Mouse (Mus musculus): Measurements from ENCODE around the gene Aox2. TPM values are rescaled to one million over a fixed set of nuclear protein-coding genes. Genes with fewer than 3 reads are reported as not detected.

Gene Aox2
- polyA plus RNA-seq, 1 experiment = 0.46 TPM

- Histone ChIP-seq H3K4me1 (replicated peaks; ENCODE audit: control insufficient read depth, insufficient read depth, low read length) (no peaks in the 10 kb centered on the region), H3K4me3 (ENCODE audit: control insufficient read depth, insufficient read depth, low read length) (no peak overlapping the region), H3K36me3 (ENCODE audit: control insufficient read depth, insufficient read depth, low read length) (peaks cover 61% of the 10 kb centered on the region), H3K27me3 (ENCODE audit: control insufficient read depth, insufficient read depth, low read length) (no peaks in the 10 kb centered on the region), H3K27ac (ENCODE audit: control insufficient read depth, insufficient read depth, low read length) (no peak overlapping the region)
- DNase-seq = no peak
- 89% methylated on average over 5 of the region's 5 CpGs for WGBS
- no peak for TF ChIP-seq POLR2A (IDR thresholded peaks at IDR 0.05; ENCODE audit: control insufficient read depth, extremely low read depth, insufficient read depth, low read length, poor library complexity)
- TF ChIP-seq CTCF (IDR thresholded peaks at IDR 0.05; ENCODE audit: borderline replicate concordance, control insufficient read depth, extremely low read depth, insufficient read depth, low read length, poor library complexity) = no peak
Measured at GRCm38 (mm10) chr1:58409553-58410197, 131.5 kb downstream of the Aox2 start.

GRCm38 (mm10) chr1:58410198-58410588 is 132.1 kb downstream of the Aox2 start:
- WGBS = 81% methylated on average over 3 of the region's 3 CpGs
- no peaks in the 10 kb centered on the region for H3K4me1 ChIP-seq (replicated peaks; ENCODE audit: control insufficient read depth, insufficient read depth, low read length)
- DNase-seq = no peak
- no peak overlapping the region for H3K4me3 ChIP-seq (ENCODE audit: control insufficient read depth, insufficient read depth, low read length)
- no peaks in the 10 kb centered on the region for H3K27me3 ChIP-seq (ENCODE audit: control insufficient read depth, insufficient read depth, low read length)
- peaks cover 63% of the 10 kb centered on the region for H3K36me3 ChIP-seq (ENCODE audit: control insufficient read depth, insufficient read depth, low read length)
- TF ChIP-seq CTCF (IDR thresholded peaks at IDR 0.05; ENCODE audit: borderline replicate concordance, control insufficient read depth, extremely low read depth, insufficient read depth, low read length, poor library complexity) (no peak), POLR2A (IDR thresholded peaks at IDR 0.05; ENCODE audit: control insufficient read depth, extremely low read depth, insufficient read depth, low read length, poor library complexity) (no peak)
- no peak overlapping the region for H3K27ac ChIP-seq (ENCODE audit: control insufficient read depth, insufficient read depth, low read length)

DNA sequence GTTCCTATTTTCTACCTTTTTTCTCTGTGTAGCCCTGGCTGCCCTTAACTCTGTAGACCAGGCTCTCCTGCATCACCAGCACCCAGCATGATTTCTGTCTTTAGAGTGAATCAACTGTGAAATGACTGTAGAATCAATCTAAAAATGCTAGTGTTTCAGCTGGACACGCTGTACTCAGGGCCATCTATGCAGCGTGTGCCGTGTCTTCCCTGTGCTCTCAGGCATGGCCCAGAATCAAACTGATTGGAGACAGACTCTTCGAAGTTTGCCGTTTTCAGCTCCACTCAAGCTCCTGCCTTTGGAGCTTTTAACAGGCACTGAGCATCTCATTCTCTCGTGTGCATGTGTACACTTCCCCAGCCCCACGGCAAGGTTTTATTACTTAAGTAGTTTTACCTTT is 132.7 kb downstream of the Aox2 start:
- Histone ChIP-seq H3K27me3 (ENCODE audit: control insufficient read depth, insufficient read depth, low read length) (no peaks in the 10 kb centered on the region), H3K4me3 (ENCODE audit: control insufficient read depth, insufficient read depth, low read length) (no peak overlapping the region), H3K36me3 (ENCODE audit: control insufficient read depth, insufficient read depth, low read length) (peaks cover 68% of the 10 kb centered on the region), H3K27ac (ENCODE audit: control insufficient read depth, insufficient read depth, low read length) (no peak overlapping the region), H3K4me1 (replicated peaks; ENCODE audit: control insufficient read depth, insufficient read depth, low read length) (no peaks in the 10 kb centered on the region)
- TF ChIP-seq CTCF (IDR thresholded peaks at IDR 0.05; ENCODE audit: borderline replicate concordance, control insufficient read depth, extremely low read depth, insufficient read depth, low read length, poor library complexity) = no peak
- no peak for TF ChIP-seq POLR2A (IDR thresholded peaks at IDR 0.05; ENCODE audit: control insufficient read depth, extremely low read depth, insufficient read depth, low read length, poor library complexity)
- WGBS = 96% methylated on average over 7 of the region's 7 CpGs
- DNase-seq = no peak

DNA sequence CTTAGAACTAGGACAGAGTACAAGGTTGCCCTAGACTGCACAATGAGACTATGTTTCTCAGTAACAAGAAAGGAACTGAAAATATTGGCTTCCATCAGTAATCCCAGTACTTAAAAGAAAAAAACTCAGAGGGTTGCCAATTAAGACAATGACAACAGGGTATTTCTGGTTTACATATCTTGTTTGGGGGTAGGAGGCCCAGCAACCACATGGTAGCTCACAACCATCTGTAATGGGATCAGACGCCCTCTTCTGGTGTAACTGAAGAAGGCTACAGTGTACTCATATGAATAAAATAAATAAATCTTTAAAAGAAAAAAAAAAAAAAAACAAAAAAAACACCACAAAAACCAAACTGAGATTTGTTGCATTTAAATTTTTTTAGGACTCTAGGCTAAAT is 137.3 kb downstream of the Aox2 start:
- WGBS = 48% methylated on average over 1 of the region's 1 CpGs

GRCm38 (mm10) chr1:58416048-58416447 is 137.9 kb downstream of the Aox2 start:
- 64% methylated on average over 2 of the region's 2 CpGs for WGBS

More for the DNA sequence above, 137.3 kb downstream of the Aox2 start:
- Histone ChIP-seq H3K36me3 (ENCODE audit: control insufficient read depth, insufficient read depth, low read length) (peaks cover 96% of the 10 kb centered on the region), H3K4me1 (replicated peaks; ENCODE audit: control insufficient read depth, insufficient read depth, low read length) (0 out of 2 replicates have a peak, but pooled peaks cover 3% of the 10 kb centered on the region), H3K27me3 (ENCODE audit: control insufficient read depth, insufficient read depth, low read length) (no peaks in the 10 kb centered on the region), H3K4me3 (ENCODE audit: control insufficient read depth, insufficient read depth, low read length) (no peak overlapping the region), H3K27ac (ENCODE audit: control insufficient read depth, insufficient read depth, low read length) (no peak overlapping the region)
- TF ChIP-seq CTCF (IDR thresholded peaks at IDR 0.05; ENCODE audit: borderline replicate concordance, control insufficient read depth, extremely low read depth, insufficient read depth, low read length, poor library complexity) = no peak
- no peak for TF ChIP-seq POLR2A (IDR thresholded peaks at IDR 0.05; ENCODE audit: control insufficient read depth, extremely low read depth, insufficient read depth, low read length, poor library complexity)
- no peak for DNase-seq

GRCm38 (mm10) chr1:58420032-58420431 is 141.9 kb downstream of the Aox2 start:
- H3K36me3 ChIP-seq (ENCODE audit: control insufficient read depth, insufficient read depth, low read length) = peaks cover 63% of the 10 kb centered on the region
- no peak overlapping the region for H3K27ac ChIP-seq (ENCODE audit: control insufficient read depth, insufficient read depth, low read length)
- H3K4me1 ChIP-seq (replicated peaks; ENCODE audit: control insufficient read depth, insufficient read depth, low read length) = peaks cover 8% of the 10 kb centered on the region
- H3K27me3 ChIP-seq (ENCODE audit: control insufficient read depth, insufficient read depth, low read length) = no peaks in the 10 kb centered on the region
- no peak for TF ChIP-seq POLR2A (IDR thresholded peaks at IDR 0.05; ENCODE audit: control insufficient read depth, extremely low read depth, insufficient read depth, low read length, poor library complexity)
- TF ChIP-seq CTCF (IDR thresholded peaks at IDR 0.05; ENCODE audit: borderline replicate concordance, control insufficient read depth, extremely low read depth, insufficient read depth, low read length, poor library complexity) = no peak
- DNase-seq = no peak
- no peak overlapping the region for H3K4me3 ChIP-seq (ENCODE audit: control insufficient read depth, insufficient read depth, low read length)
- 92% methylated on average over 10 of the region's 10 CpGs for WGBS

More at GRCm38 (mm10) chr1:58416048-58416447, 137.9 kb downstream of the Aox2 start:
- no peak for TF ChIP-seq POLR2A (IDR thresholded peaks at IDR 0.05; ENCODE audit: control insufficient read depth, extremely low read depth, insufficient read depth, low read length, poor library complexity)
- no peak for TF ChIP-seq CTCF (IDR thresholded peaks at IDR 0.05; ENCODE audit: borderline replicate concordance, control insufficient read depth, extremely low read depth, insufficient read depth, low read length, poor library complexity)
- no peak overlapping the region for H3K4me3 ChIP-seq (ENCODE audit: control insufficient read depth, insufficient read depth, low read length)
- no peak overlapping the region for H3K27ac ChIP-seq (ENCODE audit: control insufficient read depth, insufficient read depth, low read length)
- peaks cover 94% of the 10 kb centered on the region for H3K36me3 ChIP-seq (ENCODE audit: control insufficient read depth, insufficient read depth, low read length)
- H3K4me1 ChIP-seq (replicated peaks; ENCODE audit: control insufficient read depth, insufficient read depth, low read length) = 0 out of 2 replicates have a peak, but pooled peaks cover 3% of the 10 kb centered on the region
- DNase-seq = no peak
- H3K27me3 ChIP-seq (ENCODE audit: control insufficient read depth, insufficient read depth, low read length) = no peaks in the 10 kb centered on the region

All from thymus, adult 2 months (tissue).